Mouse (Mus musculus) heart, postnatal 0 days (tissue): Measurements from ENCODE around the gene Stmnd1.

ENCODE experiments used
- CTCF ChIP-seq: IDR thresholded peaks from 2 replicates; pipeline ENCODE4 v1.5.1; 2016; ENCODE audit warnings: antibody characterized with exemption, control low read depth, low read depth
- EP300 ChIP-seq: IDR thresholded peaks from 2 replicates; pipeline ENCODE4 v1.6.1; 2016; ENCODE audit warnings: antibody characterized with exemption, low read depth

- TF ChIP-seq CTCF (no peak), EP300 (no peak)
Observed at GRCm38 (mm10) chr13:46294365-46294764, 20.8 kb downstream of the Stmnd1 start.
